Mouse (Mus musculus) forebrain, embryonic 13.5 days (tissue): Measurements from ENCODE around the gene Slc6a6. TPM values are rescaled to one million over a fixed set of nuclear protein-coding genes. Genes with fewer than 3 reads are reported as not detected.

Experiments used
- ATAC-seq: fragments of 200-750 bp; cut with Nextera tagmentation; 2 replicates; pipeline ENCODE4 v1.8.0; 2017
- H3K27ac ChIP-seq: fragments of 300-500 bp; sonication (generic); 2 replicates; pipeline ENCODE4 v1.5.1; 2015; ENCODE audit warnings: inconsistent platforms, mild to moderate bottlenecking, moderate library complexity
- H3K27me3 ChIP-seq: fragments of 300-500 bp; sonication (generic); 2 replicates; pipeline ENCODE4 v1.6.1; 2015; ENCODE audit warnings: mild to moderate bottlenecking, inconsistent platforms
- H3K36me3 ChIP-seq: fragments of 300-500 bp; sonication (generic); 2 replicates; pipeline ENCODE4 v1.6.1; 2015; ENCODE audit warnings: mild to moderate bottlenecking, inconsistent platforms; ENCODE audit not compliant: poor library complexity, severe bottlenecking
- H3K4me1 ChIP-seq: fragments of 300-500 bp; sonication (generic); 2 replicates; pipeline ENCODE4 v1.6.1; 2015; ENCODE audit warnings: inconsistent platforms
- H3K4me2 ChIP-seq: fragments of 300-500 bp; sonication (generic); 2 replicates; pipeline ENCODE4 v1.6.1; 2015; ENCODE audit warnings: inconsistent platforms, mild to moderate bottlenecking, moderate library complexity
- H3K4me3 ChIP-seq: fragments of 300-500 bp; sonication (generic); 2 replicates; pipeline ENCODE4 v1.5.1; 2015; ENCODE audit warnings: mild to moderate bottlenecking, inconsistent platforms
- H3K9ac ChIP-seq: fragments of 300-500 bp; sonication (generic); 2 replicates; pipeline ENCODE4 v1.6.1; 2015; ENCODE audit warnings: mild to moderate bottlenecking, inconsistent platforms
- H3K9me3 ChIP-seq: fragments of 300-500 bp; sonication (generic); replicated peaks from 2 replicates; pipeline ENCODE4 v1.6.1; 2016; ENCODE audit warnings: inconsistent platforms
- WGBS: fragments of 180-500 bp; shearing (Covaris S2); methylation state at CpG from one replicate; pipeline ENCODE4 v1.1.7; 2015; 5-methylcytosine and 5-hydroxymethylcytosine counted together
- polyA plus RNA-seq: library from polyadenylated mRNA; unstranded; fragments of >200 nt; fragmentation: Nextera tagmentation; extraction: Ambion mirVana; gene quantifications from 2 replicates; pipeline ENCODE4 v1.2.1, GENCODE M21; 2015

Slc6a6 gene
- polyA plus RNA-seq, 1 experiment from 2014 or later, result 68.2 TPM

- peaks cover 67% of the 10 kb centered on the region for H3K4me1 ChIP-seq
- WGBS, result 61% methylated on average over 7 of the region's 7 CpGs
- no peak for ATAC-seq
- H3K4me2 ChIP-seq, result no peak overlapping the region
- H3K27me3 ChIP-seq, result no peaks in the 10 kb centered on the region
- peaks cover 20% of the 10 kb centered on the region for H3K36me3 ChIP-seq
- no peaks in the 10 kb centered on the region for H3K9me3 ChIP-seq
- no peak overlapping the region for H3K4me3 ChIP-seq
- no peak overlapping the region for H3K9ac ChIP-seq
- no peak overlapping the region for H3K27ac ChIP-seq
Measured at GRCm38 (mm10) chr6:91690222-91690621, 6.4 kb downstream of the Slc6a6 start.

- no peaks in the 10 kb centered on the region for H3K27me3 ChIP-seq
- WGBS, result 91% methylated on average over 7 of the region's 7 CpGs
- H3K27ac ChIP-seq, result no peak overlapping the region
- ATAC-seq, result no peak
- peaks cover 63% of the 10 kb centered on the region for H3K4me1 ChIP-seq
- H3K9me3 ChIP-seq, result no peaks in the 10 kb centered on the region
- H3K36me3 ChIP-seq, result peaks cover 20% of the 10 kb centered on the region
- no peak overlapping the region for H3K4me2 ChIP-seq
- H3K4me3 ChIP-seq, result no peak overlapping the region
- no peak overlapping the region for H3K9ac ChIP-seq
Measured at GRCm38 (mm10) chr6:91690646-91691045, 6.8 kb downstream of the Slc6a6 start.

- ATAC-seq, result no peak
- Histone ChIP-seq H3K27ac (no peak overlapping the region), H3K27me3 (no peaks in the 10 kb centered on the region), H3K4me1 (peaks cover 54% of the 10 kb centered on the region), H3K4me2 (no peak overlapping the region), H3K9ac (no peak overlapping the region), H3K9me3 (no peaks in the 10 kb centered on the region), H3K36me3 (peaks cover 20% of the 10 kb centered on the region), H3K4me3 (no peak overlapping the region)
- 91% methylated on average over 4 of the region's 4 CpGs for WGBS
Measured at GRCm38 (mm10) chr6:91691576-91691975, 7.7 kb downstream of the Slc6a6 start.

- WGBS, result 89% methylated on average over 17 of the region's 17 CpGs
- Histone ChIP-seq H3K4me2 (no peak overlapping the region), H3K4me1 (peaks cover 58% of the 10 kb centered on the region), H3K9me3 (no peaks in the 10 kb centered on the region), H3K4me3 (no peak overlapping the region), H3K9ac (no peak overlapping the region), H3K27ac (no peak overlapping the region), H3K27me3 (no peaks in the 10 kb centered on the region), H3K36me3 (peaks cover 20% of the 10 kb centered on the region)
- no peak for ATAC-seq
Measured at GRCm38 (mm10) chr6:91693301-91693886, 9.5 kb downstream of the Slc6a6 start.

DNA sequence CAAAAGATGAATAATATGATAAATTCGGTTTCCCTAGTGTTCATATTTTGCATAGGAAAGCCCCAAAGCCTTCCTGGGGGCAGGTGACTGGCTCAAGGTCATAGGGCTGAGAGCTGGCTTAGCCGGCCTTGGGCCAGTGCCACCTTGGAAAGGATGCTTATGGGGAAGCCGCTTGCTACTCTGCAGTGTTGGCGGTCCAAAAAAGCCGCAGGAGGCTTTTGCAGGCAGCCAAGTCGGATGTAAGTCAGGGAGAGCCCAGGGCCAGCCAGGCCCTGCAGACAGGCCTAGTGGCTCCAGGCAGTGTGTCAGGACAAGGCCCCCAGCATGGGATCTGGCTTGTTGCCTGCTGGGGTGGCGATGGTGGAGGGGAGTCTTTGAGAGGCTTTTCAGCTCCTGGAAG lies 10.8 kb downstream of the Slc6a6 start:
- no peaks in the 10 kb centered on the region for H3K27me3 ChIP-seq
- no peak overlapping the region for H3K9ac ChIP-seq
- 59% methylated on average over 7 of the region's 7 CpGs for WGBS
- no peaks in the 10 kb centered on the region for H3K9me3 ChIP-seq
- H3K4me3 ChIP-seq, result no peak overlapping the region
- peaks cover 54% of the 10 kb centered on the region for H3K4me1 ChIP-seq
- H3K36me3 ChIP-seq, result peaks cover 29% of the 10 kb centered on the region
- H3K4me2 ChIP-seq, result no peak overlapping the region
- no peak for ATAC-seq
- no peak overlapping the region for H3K27ac ChIP-seq

GRCm38 (mm10) chr6:91698831-91699230 lies 15.0 kb downstream of the Slc6a6 start:
- H3K4me3 ChIP-seq, result no peak overlapping the region
- H3K27me3 ChIP-seq, result no peaks in the 10 kb centered on the region
- H3K4me2 ChIP-seq, result no peak overlapping the region
- no peaks in the 10 kb centered on the region for H3K9me3 ChIP-seq
- peaks cover 48% of the 10 kb centered on the region for H3K36me3 ChIP-seq
- WGBS, result 62% methylated on average over 1 of the region's 1 CpGs
- H3K4me1 ChIP-seq, result peaks cover 37% of the 10 kb centered on the region
- no peak overlapping the region for H3K27ac ChIP-seq
- no peak overlapping the region for H3K9ac ChIP-seq
- ATAC-seq, result no peak

GRCm38 (mm10) chr6:91699482-91700200 lies 15.8 kb downstream of the Slc6a6 start:
- H3K4me1 ChIP-seq, result peaks cover 30% of the 10 kb centered on the region
- H3K4me3 ChIP-seq, result no peak overlapping the region
- H3K4me2 ChIP-seq, result no peak overlapping the region
- H3K27ac ChIP-seq, result no peak overlapping the region
- H3K9me3 ChIP-seq, result no peaks in the 10 kb centered on the region
- H3K9ac ChIP-seq, result no peak overlapping the region
- no peak for ATAC-seq
- peaks cover 56% of the 10 kb centered on the region for H3K36me3 ChIP-seq
- no peaks in the 10 kb centered on the region for H3K27me3 ChIP-seq
- WGBS, result 91% methylated on average over 4 of the region's 4 CpGs

DNA sequence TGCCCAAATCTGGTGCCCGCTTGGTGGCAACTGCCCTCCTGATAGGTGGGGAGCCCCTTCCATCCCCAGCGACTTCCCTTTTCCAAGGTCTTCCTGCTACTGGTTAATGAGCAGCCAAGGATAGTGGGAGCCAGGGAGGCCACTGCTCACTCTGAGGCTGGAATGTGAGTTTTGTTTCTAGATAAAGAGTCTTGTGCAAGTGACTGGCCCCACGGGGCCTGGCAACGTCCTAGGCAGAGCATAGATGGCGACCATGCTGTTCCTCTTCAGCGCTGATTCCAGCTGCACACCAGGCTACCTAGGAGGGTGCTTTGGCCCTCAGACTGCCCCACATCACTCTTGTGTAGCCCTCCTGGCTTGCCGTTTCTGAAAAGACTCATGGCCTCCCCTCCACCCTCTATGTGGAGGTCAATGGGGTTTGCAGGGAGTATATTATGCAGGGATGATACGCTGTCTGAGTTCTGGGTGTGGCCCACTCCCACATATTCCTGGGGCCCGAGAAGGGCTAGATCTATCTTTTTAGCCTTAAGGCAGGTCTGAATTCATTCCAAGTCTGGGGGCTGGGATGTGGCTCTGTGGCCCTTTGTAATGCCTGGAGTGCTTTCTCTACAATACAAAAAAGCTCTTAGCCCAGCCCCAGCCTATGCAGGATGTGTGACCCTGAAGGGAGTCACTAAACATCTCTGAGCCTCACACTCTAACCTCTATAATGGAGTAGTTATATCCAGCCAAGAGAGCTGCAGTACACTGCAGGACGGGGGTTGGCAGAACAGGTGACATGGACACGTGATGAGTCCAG lies 17.2 kb downstream of the Slc6a6 start:
- Histone ChIP-seq H3K27ac (no peak overlapping the region), H3K27me3 (no peaks in the 10 kb centered on the region), H3K9me3 (no peaks in the 10 kb centered on the region), H3K4me1 (peaks cover 26% of the 10 kb centered on the region; the same call in 1 of the 2 replicates), H3K4me3 (no peak overlapping the region), H3K9ac (no peak overlapping the region), H3K4me2 (no peak overlapping the region), H3K36me3 (peaks cover 65% of the 10 kb centered on the region)
- 86% methylated on average over 11 of the region's 11 CpGs for WGBS
- ATAC-seq, result no peak

GRCm38 (mm10) chr6:91703459-91703858 lies 19.6 kb downstream of the Slc6a6 start:
- Histone ChIP-seq H3K9me3 (no peaks in the 10 kb centered on the region), H3K4me2 (no peak overlapping the region), H3K36me3 (peaks cover 70% of the 10 kb centered on the region), H3K4me3 (no peak overlapping the region), H3K27me3 (no peaks in the 10 kb centered on the region), H3K9ac (no peak overlapping the region), H3K4me1 (peaks cover 21% of the 10 kb centered on the region), H3K27ac (no peak overlapping the region)
- no peak for ATAC-seq
- WGBS, result 93% methylated on average over 2 of the region's 2 CpGs

GRCm38 (mm10) chr6:91704446-91704845 lies 20.6 kb downstream of the Slc6a6 start:
- Histone ChIP-seq H3K9ac (no peak overlapping the region), H3K27ac (no peak overlapping the region), H3K36me3 (peaks cover 63% of the 10 kb centered on the region), H3K4me2 (no peak overlapping the region), H3K4me1 (peaks cover 19% of the 10 kb centered on the region), H3K27me3 (no peaks in the 10 kb centered on the region), H3K9me3 (no peaks in the 10 kb centered on the region), H3K4me3 (no peak overlapping the region)
- WGBS, result 94% methylated on average over 1 of the region's 1 CpGs
- ATAC-seq, result no peak

GRCm38 (mm10) chr6:91705651-91706050 lies 21.8 kb downstream of the Slc6a6 start:
- Histone ChIP-seq H3K4me2 (no peak overlapping the region), H3K9me3 (no peaks in the 10 kb centered on the region), H3K4me1 (peaks cover 28% of the 10 kb centered on the region), H3K4me3 (no peak overlapping the region), H3K27me3 (no peaks in the 10 kb centered on the region), H3K9ac (no peak overlapping the region), H3K27ac (no peak overlapping the region), H3K36me3 (peaks cover 53% of the 10 kb centered on the region)
- no peak for ATAC-seq
- WGBS, result 79% methylated on average over 4 of the region's 4 CpGs

DNA sequence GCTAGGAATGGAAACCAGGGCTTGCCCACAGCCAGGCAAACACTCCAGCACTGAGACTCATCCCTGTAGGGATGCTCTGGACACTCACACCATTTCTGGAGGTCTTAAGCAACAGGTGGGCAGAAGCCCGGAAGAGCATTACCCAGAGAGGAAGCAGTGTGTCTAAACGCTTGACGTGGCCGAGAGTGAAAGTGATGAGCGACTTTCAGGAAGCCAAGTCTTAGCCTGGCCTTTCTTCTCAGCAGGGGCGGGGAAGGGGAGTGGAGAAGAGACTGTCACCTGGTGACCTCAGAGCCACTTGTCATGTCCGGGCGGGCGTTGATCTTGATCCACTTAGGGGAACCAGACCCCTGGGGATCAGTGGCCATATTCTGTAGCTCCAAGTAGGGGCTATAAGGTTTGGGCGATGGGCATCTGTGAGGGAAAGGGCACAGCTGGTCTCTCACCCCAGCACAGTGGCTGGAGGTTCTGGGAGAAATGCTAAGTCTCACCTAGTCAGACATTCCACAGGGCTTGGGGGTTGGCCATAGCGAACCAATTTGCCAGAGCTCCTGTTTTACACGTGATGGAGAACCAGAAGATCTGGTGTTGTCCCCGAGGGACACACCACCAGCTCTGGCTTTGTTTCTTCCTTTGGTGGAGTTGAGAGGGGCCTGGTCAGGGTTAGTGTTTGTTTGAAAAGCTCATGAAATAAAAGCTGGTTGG lies 22.4 kb downstream of the Slc6a6 start:
- Histone ChIP-seq H3K4me1 (peaks cover 31% of the 10 kb centered on the region), H3K9me3 (no peaks in the 10 kb centered on the region), H3K4me2 (no peak overlapping the region), H3K4me3 (no peak overlapping the region), H3K27me3 (no peaks in the 10 kb centered on the region), H3K27ac (no peak overlapping the region), H3K36me3 (peaks cover 48% of the 10 kb centered on the region), H3K9ac (no peak overlapping the region)
- WGBS, result 89% methylated on average over 13 of the region's 13 CpGs
- ATAC-seq, result no peak
